Mouse (Mus musculus): ENCODE results near the gene Agbl5.
A peak's percentile ranks its signal among the peaks of the same experiment; 100 is the strongest.

Gene Agbl5

GRCm38 (mm10) chr5:30920621-30921020 lies 32.1 kb downstream of the Agbl5 start:
- DNase-seq (ENCODE audit: inconsistent ontology term) = no peak

GRCm38 (mm10) chr5:30921256-30922033 lies 33.0 kb downstream of the Agbl5 start, which contains the start of gene Khk:
Gene Khk (plus strand): TSS chr5:30921431.
- DNase-seq (ENCODE audit: inconsistent ontology term) = peak; percentile 88

- DNase-seq (ENCODE audit: inconsistent ontology term) = no peak
Measured at GRCm38 (mm10) chr5:30922581-30923041, 34.1 kb downstream of the Agbl5 start.

GRCm38 (mm10) chr5:30923119-30923518 lies 34.6 kb downstream of the Agbl5 start:
- no peak for DNase-seq (ENCODE audit: inconsistent ontology term)

GRCm38 (mm10) chr5:30924614-30925013 lies 36.1 kb downstream of the Agbl5 start:
- no peak for DNase-seq (ENCODE audit: inconsistent ontology term)

GRCm38 (mm10) chr5:30925217-30925616 lies 36.7 kb downstream of the Agbl5 start:
- no peak for DNase-seq (ENCODE audit: inconsistent ontology term)

GRCm38 (mm10) chr5:30926073-30926472 lies 37.6 kb downstream of the Agbl5 start:
- DNase-seq (ENCODE audit: inconsistent ontology term) = no peak

GRCm38 (mm10) chr5:30927945-30928529 lies 39.5 kb downstream of the Agbl5 start:
- no peak for DNase-seq (ENCODE audit: inconsistent ontology term)

GRCm38 (mm10) chr5:30930121-30930520 lies 41.6 kb downstream of the Agbl5 start:
- peak; percentile 59 for DNase-seq (ENCODE audit: inconsistent ontology term)

- no peak for DNase-seq (ENCODE audit: inconsistent ontology term)
Measured at GRCm38 (mm10) chr5:30930846-30931245, 42.4 kb downstream of the Agbl5 start.

- no peak for DNase-seq (ENCODE audit: inconsistent ontology term)
Measured at GRCm38 (mm10) chr5:30931378-30931777, 42.9 kb downstream of the Agbl5 start.

GRCm38 (mm10) chr5:30933705-30934104 lies 45.2 kb downstream of the Agbl5 start:
- no peak for DNase-seq (ENCODE audit: inconsistent ontology term)

GRCm38 (mm10) chr5:30934725-30935461 lies 46.4 kb downstream of the Agbl5 start:
- no peak for DNase-seq (ENCODE audit: inconsistent ontology term)

GRCm38 (mm10) chr5:30943004-30943403 lies 54.5 kb downstream of the Agbl5 start:
- no peak for DNase-seq (ENCODE audit: inconsistent ontology term)

GRCm38 (mm10) chr5:30944344-30944743 lies 55.9 kb downstream of the Agbl5 start:
- DNase-seq (ENCODE audit: inconsistent ontology term) = no peak

GRCm38 (mm10) chr5:30944956-30945781 lies 56.7 kb downstream of the Agbl5 start, which contains the start of gene Cgref1:
Gene Cgref1 (minus strand): TSS chr5:30945591.
- peak; percentile 77 for DNase-seq (ENCODE audit: inconsistent ontology term)

- DNase-seq (ENCODE audit: inconsistent ontology term) = no peak
Measured at GRCm38 (mm10) chr5:30948620-30949019, 60.1 kb downstream of the Agbl5 start.

GRCm38 (mm10) chr5:30949654-30950326 lies 61.3 kb downstream of the Agbl5 start:
- peak; percentile 97 for DNase-seq (ENCODE audit: inconsistent ontology term)

- DNase-seq (ENCODE audit: inconsistent ontology term) = peak; percentile 14
Measured at GRCm38 (mm10) chr5:30950451-30950850, 62.0 kb downstream of the Agbl5 start.

GRCm38 (mm10) chr5:30950922-30951321 lies 62.4 kb downstream of the Agbl5 start:
- DNase-seq (ENCODE audit: inconsistent ontology term) = no peak

GRCm38 (mm10) chr5:30951706-30952105 lies 63.2 kb downstream of the Agbl5 start:
- no peak for DNase-seq (ENCODE audit: inconsistent ontology term)

Measured in Muller cell, postnatal 12 days (primary cell).